Mouse (Mus musculus): ENCODE measurements around the gene Kcnk5.

DNA sequence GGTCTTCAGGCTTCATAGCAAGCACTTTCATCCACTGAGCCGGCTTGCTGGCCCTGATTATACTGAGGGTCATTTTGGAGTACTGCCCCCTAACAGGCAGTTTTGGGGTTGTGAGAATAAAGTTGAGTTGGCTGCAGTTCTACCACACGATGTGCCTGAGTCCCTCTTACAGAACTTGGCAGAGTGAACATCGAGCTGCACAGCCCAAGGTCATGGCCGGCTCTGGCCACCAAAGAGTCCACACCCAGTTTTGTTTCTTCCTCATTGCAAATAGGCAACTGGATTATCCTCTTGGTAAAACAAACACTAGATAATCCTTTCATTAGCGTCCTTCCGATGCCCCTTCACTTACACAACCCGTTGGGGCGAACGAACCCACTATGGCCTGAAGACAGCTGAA lies 3.8 kb upstream of the Kcnk5 start:
- no peak for TF ChIP-seq MAX (IDR thresholded peaks at IDR 0.05; ENCODE audit: low read depth)
- TF ChIP-seq MYOD1 (IDR thresholded peaks at IDR 0.05; ENCODE audit: control insufficient read depth in 1 of 3, insufficient read length in 2 of 3, low read depth in 2 of 3) = no peak
- TF ChIP-seq POLR2A (IDR thresholded peaks at IDR 0.05; ENCODE audit: insufficient read length, low read depth) = no peak
- no peak for TF ChIP-seq REST (IDR thresholded peaks at IDR 0.05; ENCODE audit: insufficient read depth, insufficient read length)
- TF ChIP-seq CEBPB (IDR thresholded peaks at IDR 0.05; ENCODE audit: insufficient read depth, poor library complexity, severe bottlenecking) = no peak
- no peak for TF ChIP-seq TCF12 (IDR thresholded peaks at IDR 0.05; ENCODE audit: insufficient read depth, poor library complexity, severe bottlenecking)
- no peak for TF ChIP-seq POLR2AphosphoS2 (IDR thresholded peaks at IDR 0.05; ENCODE audit: insufficient read length, low read depth)
- no peak for TF ChIP-seq USF1 (IDR thresholded peaks at IDR 0.05; ENCODE audit: low read depth)
- no peak for TF ChIP-seq E2F4 (IDR thresholded peaks at IDR 0.05; ENCODE audit: insufficient read depth)
- no peak for TF ChIP-seq MYOG (IDR thresholded peaks at IDR 0.05; ENCODE audit: control insufficient read depth in 1 of 3, insufficient read depth in 1 of 3, insufficient read length in 2 of 3, low read depth in 2 of 3)

Data from myocyte (in vitro differentiated cells).